Mouse (Mus musculus) hindbrain, embryonic 13.5 days (tissue): ENCODE measurements around the gene Fbxl18. TPM values are rescaled to one million over a fixed set of nuclear protein-coding genes. Genes with fewer than 3 reads are reported as not detected.

Source experiments
- ATAC-seq: fragments of 200-750 bp; cut with Nextera tagmentation; 2 replicates; pipeline ENCODE4 v1.8.0; 2017; ENCODE audit warnings: moderate TSS enrichment; ENCODE audit not compliant: low FRiP score
- H3K27ac ChIP-seq: fragments of 300-500 bp; sonication (generic); 2 replicates; pipeline ENCODE4 v1.5.1; 2015; ENCODE audit warnings: inconsistent platforms, mild to moderate bottlenecking, moderate library complexity
- H3K27me3 ChIP-seq: fragments of 300-500 bp; sonication (generic); 2 replicates; pipeline ENCODE4 v1.6.1; 2015; ENCODE audit warnings: mild to moderate bottlenecking, inconsistent platforms
- H3K36me3 ChIP-seq: fragments of 300-500 bp; sonication (generic); 2 replicates; pipeline ENCODE4 v1.6.1; 2015; ENCODE audit warnings: mild to moderate bottlenecking, inconsistent platforms
- H3K4me1 ChIP-seq: fragments of 300-500 bp; sonication (generic); replicated peaks from 2 replicates; pipeline ENCODE4 v1.6.1; 2015; ENCODE audit warnings: inconsistent platforms
- H3K4me2 ChIP-seq: fragments of 300-500 bp; sonication (generic); 2 replicates; pipeline ENCODE4 v1.6.1; 2015; ENCODE audit warnings: inconsistent platforms, mild to moderate bottlenecking, moderate library complexity
- H3K4me3 ChIP-seq: fragments of 300-500 bp; sonication (generic); 2 replicates; pipeline ENCODE4 v1.5.1; 2015; ENCODE audit warnings: mild to moderate bottlenecking, inconsistent platforms
- H3K9ac ChIP-seq: fragments of 300-500 bp; sonication (generic); 2 replicates; pipeline ENCODE4 v1.6.1; 2015; ENCODE audit warnings: mild to moderate bottlenecking, inconsistent platforms
- H3K9me3 ChIP-seq: fragments of 300-500 bp; sonication (generic); 2 replicates; pipeline ENCODE4 v1.6.1; 2016; ENCODE audit warnings: inconsistent platforms
- WGBS: fragments of 180-500 bp; shearing (Covaris S2); methylation state at CpG from one replicate; pipeline ENCODE4 v1.1.7; 2015; 5-methylcytosine and 5-hydroxymethylcytosine counted together
- polyA plus RNA-seq: library from polyadenylated mRNA; unstranded; fragments of >200 nt; fragmentation: Nextera tagmentation; extraction: Ambion mirVana; gene quantifications from 2 replicates; pipeline ENCODE4 v1.2.1, GENCODE M21; 2015

The Fbxl18 gene
- polyA plus RNA-seq, 1 experiment from 2014 or later, result 36.6 TPM

- peak overlapping the region; percentile 100 for H3K9ac ChIP-seq
- WGBS, result 83% methylated on average over 14 of the region's 14 CpGs
- H3K27ac ChIP-seq, result peak overlapping the region; percentile 100
- no peaks in the 10 kb centered on the region for H3K9me3 ChIP-seq
- peaks cover 65% of the 10 kb centered on the region for H3K36me3 ChIP-seq
- H3K4me3 ChIP-seq, result peak overlapping the region; percentile 99
- H3K27me3 ChIP-seq, result no peaks in the 10 kb centered on the region
- peak overlapping the region; percentile 95 for H3K4me2 ChIP-seq
- ATAC-seq, result no peak
- H3K4me1 ChIP-seq, result peaks cover 51% of the 10 kb centered on the region
Observed at GRCm38 (mm10) chr5:142903470-142904207, 8.4 kb upstream of the Fbxl18 start.

- H3K9ac ChIP-seq, result peak overlapping the region; percentile 60
- peaks cover 65% of the 10 kb centered on the region for H3K36me3 ChIP-seq
- H3K4me2 ChIP-seq, result peak overlapping the region; percentile 95
- no peak for ATAC-seq
- no peaks in the 10 kb centered on the region for H3K27me3 ChIP-seq
- H3K27ac ChIP-seq, result peak overlapping the region; percentile 56
- H3K4me3 ChIP-seq, result peak overlapping the region; percentile 18; the same call in 1 of the 2 replicates
- WGBS, result 58% methylated on average over 5 of the region's 5 CpGs
- no peaks in the 10 kb centered on the region for H3K9me3 ChIP-seq
- peaks cover 42% of the 10 kb centered on the region for H3K4me1 ChIP-seq
Observed at GRCm38 (mm10) chr5:142902506-142903314, 7.5 kb upstream of the Fbxl18 start.

GRCm38 (mm10) chr5:142901846-142902505, 6.8 kb upstream of the Fbxl18 start:
- H3K36me3 ChIP-seq, result peaks cover 65% of the 10 kb centered on the region
- 0 out of 2 replicates have a peak overlapping the region, but pooled peaks have one; percentile 18 for H3K4me3 ChIP-seq
- peak overlapping the region; percentile 95 for H3K4me2 ChIP-seq
- H3K9me3 ChIP-seq, result no peaks in the 10 kb centered on the region
- ATAC-seq, result no peak
- peak overlapping the region; percentile 60 for H3K9ac ChIP-seq
- H3K4me1 ChIP-seq, result peaks cover 34% of the 10 kb centered on the region
- H3K27ac ChIP-seq, result peak overlapping the region; percentile 56
- 70% methylated on average over 4 of the region's 4 CpGs for WGBS
- H3K27me3 ChIP-seq, result no peaks in the 10 kb centered on the region

GRCm38 (mm10) chr5:142901355-142901802, 6.2 kb upstream of the Fbxl18 start:
- H3K4me1 ChIP-seq, result peaks cover 33% of the 10 kb centered on the region
- WGBS, result 76% methylated on average over 7 of the region's 7 CpGs
- peak overlapping the region; percentile 60; the same call in 1 of the 2 replicates for H3K9ac ChIP-seq
- no peak overlapping the region for H3K4me2 ChIP-seq
- ATAC-seq, result no peak
- H3K4me3 ChIP-seq, result no peak overlapping the region
- H3K9me3 ChIP-seq, result no peaks in the 10 kb centered on the region
- peaks cover 65% of the 10 kb centered on the region for H3K36me3 ChIP-seq
- H3K27me3 ChIP-seq, result no peaks in the 10 kb centered on the region
- peak overlapping the region; percentile 56 for H3K27ac ChIP-seq

- H3K9ac ChIP-seq, result no peak overlapping the region
- 86% methylated on average over 7 of the region's 7 CpGs for WGBS
- no peak for ATAC-seq
- peaks cover 65% of the 10 kb centered on the region for H3K36me3 ChIP-seq
- no peaks in the 10 kb centered on the region for H3K27me3 ChIP-seq
- H3K4me1 ChIP-seq, result peaks cover 39% of the 10 kb centered on the region
- no peak overlapping the region for H3K4me3 ChIP-seq
- H3K4me2 ChIP-seq, result no peak overlapping the region
- H3K9me3 ChIP-seq, result no peaks in the 10 kb centered on the region
- peak overlapping the region; percentile 56 for H3K27ac ChIP-seq
Observed at GRCm38 (mm10) chr5:142900651-142901050, 5.4 kb upstream of the Fbxl18 start.

- Histone ChIP-seq H3K9ac (no peak overlapping the region), H3K4me2 (no peak overlapping the region), H3K4me1 (peaks cover 43% of the 10 kb centered on the region), H3K4me3 (no peak overlapping the region), H3K27ac (peak overlapping the region; percentile 56; the same call in 1 of the 2 replicates), H3K27me3 (no peaks in the 10 kb centered on the region), H3K9me3 (no peaks in the 10 kb centered on the region), H3K36me3 (peaks cover 60% of the 10 kb centered on the region)
- no peak for ATAC-seq
- WGBS, result 86% methylated on average over 5 of the region's 5 CpGs
Observed at GRCm38 (mm10) chr5:142899932-142900533, 4.8 kb upstream of the Fbxl18 start.

GRCm38 (mm10) chr5:142899057-142899601, 3.9 kb upstream of the Fbxl18 start:
- no peak overlapping the region for H3K4me2 ChIP-seq
- H3K9ac ChIP-seq, result no peak overlapping the region
- no peaks in the 10 kb centered on the region for H3K9me3 ChIP-seq
- WGBS, result 85% methylated on average over 9 of the region's 9 CpGs
- H3K4me1 ChIP-seq, result peaks cover 40% of the 10 kb centered on the region
- no peak overlapping the region for H3K4me3 ChIP-seq
- no peak for ATAC-seq
- H3K27ac ChIP-seq, result no peak overlapping the region; the same call in 1 of the 2 replicates
- H3K36me3 ChIP-seq, result peaks cover 51% of the 10 kb centered on the region
- no peaks in the 10 kb centered on the region for H3K27me3 ChIP-seq

- Histone ChIP-seq H3K27me3 (no peaks in the 10 kb centered on the region), H3K4me2 (no peak overlapping the region), H3K36me3 (peaks cover 44% of the 10 kb centered on the region), H3K9ac (no peak overlapping the region), H3K27ac (no peak overlapping the region), H3K4me1 (peaks cover 42% of the 10 kb centered on the region), H3K4me3 (no peak overlapping the region), H3K9me3 (no peaks in the 10 kb centered on the region)
- ATAC-seq, result no peak
- 92% methylated on average over 4 of the region's 4 CpGs for WGBS
Observed at GRCm38 (mm10) chr5:142898316-142898715, 3.1 kb upstream of the Fbxl18 start.

GRCm38 (mm10) chr5:142897568-142898248, 2.5 kb upstream of the Fbxl18 start:
- H3K4me1 ChIP-seq, result peaks cover 39% of the 10 kb centered on the region
- peaks cover 38% of the 10 kb centered on the region for H3K36me3 ChIP-seq
- no peak for ATAC-seq
- no peaks in the 10 kb centered on the region for H3K9me3 ChIP-seq
- H3K27ac ChIP-seq, result no peak overlapping the region
- no peak overlapping the region for H3K9ac ChIP-seq
- H3K4me2 ChIP-seq, result no peak overlapping the region
- WGBS, result 91% methylated on average over 7 of the region's 7 CpGs
- H3K4me3 ChIP-seq, result no peak overlapping the region
- H3K27me3 ChIP-seq, result no peaks in the 10 kb centered on the region

GRCm38 (mm10) chr5:142896713-142897112, 1.5 kb upstream of the Fbxl18 start:
- WGBS, result 95% methylated on average over 5 of the region's 5 CpGs
- H3K4me1 ChIP-seq, result peaks cover 36% of the 10 kb centered on the region
- no peak overlapping the region for H3K27ac ChIP-seq
- H3K36me3 ChIP-seq, result peaks cover 28% of the 10 kb centered on the region
- no peak overlapping the region for H3K4me3 ChIP-seq
- no peak for ATAC-seq
- H3K27me3 ChIP-seq, result no peaks in the 10 kb centered on the region
- H3K9ac ChIP-seq, result no peak overlapping the region
- no peaks in the 10 kb centered on the region for H3K9me3 ChIP-seq
- H3K4me2 ChIP-seq, result no peak overlapping the region

- Histone ChIP-seq H3K27me3 (no peaks in the 10 kb centered on the region), H3K9me3 (no peaks in the 10 kb centered on the region), H3K4me3 (no peak overlapping the region), H3K27ac (no peak overlapping the region), H3K9ac (no peak overlapping the region), H3K36me3 (peaks cover 23% of the 10 kb centered on the region), H3K4me1 (peaks cover 36% of the 10 kb centered on the region), H3K4me2 (peak overlapping the region; percentile 89; the same call in 1 of the 2 replicates)
- no peak for ATAC-seq
- 84% methylated on average over 10 of the region's 10 CpGs for WGBS
Observed at GRCm38 (mm10) chr5:142896192-142896591, 971 bp upstream of the Fbxl18 start.
